Mouse (Mus musculus) ES-E14 (cell line): ENCODE measurements around the gene Calm2.

ENCODE experiments used
- CHD2 ChIP-seq: IDR thresholded peaks from 2 replicates; pipeline ENCODE4 v1.6.1; 2014; ENCODE audit warnings: mild to moderate bottlenecking, low read depth, low read length, inconsistent platforms
- ZC3H11A ChIP-seq: IDR thresholded peaks from 2 replicates; pipeline ENCODE4 v1.6.1; 2012; ENCODE audit warnings: low read depth, mild to moderate bottlenecking, inconsistent platforms, low read length, borderline replicate concordance
- ZNF384 ChIP-seq: IDR thresholded peaks from 2 replicates; pipeline ENCODE4 v1.6.1; 2012; ENCODE audit warnings: low read depth, low read length, inconsistent platforms

GRCm38 (mm10) chr17:87444763-87445162, 2.0 kb downstream of the Calm2 start:
- TF ChIP-seq ZC3H11A (no peak), CHD2 (no peak), ZNF384 (no peak)
